In the genomic region with DNA sequence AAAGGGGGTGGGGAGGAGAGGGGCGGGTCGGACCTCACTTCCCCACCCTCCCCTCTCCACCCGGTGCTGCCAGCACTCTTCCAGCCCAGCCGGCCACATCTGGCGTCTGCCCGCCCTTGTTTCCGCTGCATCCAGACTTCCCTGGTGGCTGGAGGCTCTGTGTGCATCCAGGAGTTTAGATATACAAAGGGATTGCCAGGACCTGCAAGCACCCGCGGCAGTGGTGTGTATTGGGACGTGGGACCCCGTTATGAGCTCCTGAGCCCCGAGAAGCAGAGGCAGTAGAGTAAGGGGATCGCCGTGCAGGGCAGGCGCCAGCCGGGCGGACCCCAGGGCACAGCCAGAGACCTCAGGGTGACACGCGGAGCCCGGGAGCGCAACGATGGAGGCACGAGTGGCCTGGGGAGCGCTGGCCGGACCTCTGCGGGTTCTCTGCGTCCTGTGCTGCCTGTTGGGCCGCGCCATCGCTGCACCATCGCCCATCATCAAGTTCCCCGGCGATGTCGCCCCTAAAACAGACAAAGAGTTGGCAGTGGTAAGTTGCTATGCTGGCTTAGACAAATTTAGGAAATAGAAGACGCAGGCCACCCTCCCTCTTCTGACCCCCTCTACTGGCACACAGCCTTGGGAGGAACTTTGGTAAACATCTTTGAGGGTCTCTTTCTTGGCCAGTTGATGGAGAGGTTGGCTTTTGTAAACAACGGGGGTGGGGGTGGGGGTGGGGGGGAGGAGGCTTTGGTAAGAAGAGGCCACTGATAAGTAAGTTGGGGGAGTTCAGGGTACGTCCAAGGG, we compare ENCODE assay signal across 8 mouse cellular contexts. TPM values are rescaled to one million over a fixed set of nuclear protein-coding genes. Genes with fewer than 3 reads are reported as not detected.
DNase-seq lines count a peak whose midpoint lies in the region; ATAC-seq lines count a peak whose summit lies in the region.

A gene (plus strand): TSS at position 49 of the 792 bp plus-strand sequence.

- H3K9me3 ChIP-seq in hindbrain, embryonic 15.5 days: no peaks in the 10 kb centered on the region

- ATAC-seq in hindbrain, embryonic 15.5 days (ENCODE audit: low FRiP score, low read depth): peak; percentile 31; the same call in 1 of the 2 replicates
- no peak for ATAC-seq in activated CD4-positive, CD25-positive, alpha-beta regulatory T cell, adult 4 months

- no peaks in the 10 kb centered on the region for H3K36me3 ChIP-seq in hindbrain, embryonic 15.5 days

- DNase-seq in urinary bladder, adult 2 months (ENCODE audit: low spot score): no peak
- DNase-seq in urinary bladder, postnatal 25 days (ENCODE audit: low spot score): no peak
- peak; percentile 66 for DNase-seq in gastrocnemius, postnatal 10 days
- peak; percentile 32 to 41 for DNase-seq in lung, adult 18-20 months
- DNase-seq in retina, embryonic 14.5 days (ENCODE audit: low spot score): peak; percentile 47
- DNase-seq in cerebellum, adult 8-10 months: no peak

- H3K27ac ChIP-seq in hindbrain, embryonic 15.5 days (replicated peaks): 0 out of 2 replicates have a peak within 1 kb of the TSS, but pooled peaks have one; percentile 20

- peaks cover 17% of the 10 kb centered on the region for H3K4me1 ChIP-seq in hindbrain, embryonic 15.5 days (replicated peaks)

- peak within 1 kb of the TSS; percentile 47 for H3K4me3 ChIP-seq in hindbrain, embryonic 15.5 days

- peaks cover 19% of the 10 kb centered on the region for H3K27me3 ChIP-seq in hindbrain, embryonic 15.5 days

- H3K4me2 ChIP-seq in hindbrain, embryonic 15.5 days: peak within 1 kb of the TSS; percentile 93

- peak within 1 kb of the TSS; percentile 54 for H3K9ac ChIP-seq in hindbrain, embryonic 15.5 days

- 1% methylated on average over 36 of the region's 37 CpGs for WGBS in hindbrain, embryonic 15.5 days

RNA-seq across cellular contexts. Expression of the gene that starts here (rescaled TPM):
- 311 and 318 TPM in 2 replicates for polyA plus RNA-seq in urinary bladder, adult 2 months (2012; rRNA removed)
- total RNA-seq in gastrocnemius, postnatal 10 days (2021): 100 to 1,000 TPM; 202 to 254 TPM
- polyA plus RNA-seq in hindbrain, embryonic 15.5 days (2015; fragmentation: Nextera tagmentation; extraction: Ambion mirVana): 23.7 and 26.2 TPM in 2 replicates
- polyA plus RNA-seq in activated CD4-positive, CD25-positive, alpha-beta regulatory T cell, adult 4 months (2017; shearing (Covaris generic)): under 1 TPM in 1 of 2 experiments, not detected in 1; 0.19 TPM

Comparison
In these comparisons a context has a peak if more than half of its experiments do, and no peak if none do; other contexts are left out.
1. RNA of the gene that starts here (polyA plus RNA-seq): 311 to 318 TPM in urinary bladder, adult 2 months and 23.7 to 26.2 TPM in hindbrain, embryonic 15.5 days; 0.19 TPM in activated CD4-positive, CD25-positive, alpha-beta regulatory T cell, adult 4 months; every median in the first group is over 10 times any median in the second.
2. RNA of the gene that starts here (polyA plus RNA-seq): 311 to 318 TPM in urinary bladder, adult 2 months; 23.7 to 26.2 TPM in hindbrain, embryonic 15.5 days; every median in the first group is over 10 times any median in the second.
3. DNase-seq: peak in gastrocnemius, postnatal 10 days (single experiment), lung, adult 18-20 months (2 of 2) and retina, embryonic 14.5 days (single experiment); none in urinary bladder, adult 2 months (single experiment), urinary bladder, postnatal 25 days (single experiment) and cerebellum, adult 8-10 months (single experiment).